Mouse (Mus musculus) kidney, adult 2 months (tissue): ENCODE results near the gene Gm49322.

Experiments used
- CTCF ChIP-seq: fragments of 200-500 bp; conservative IDR thresholded peaks from 2 replicates; pipeline ENCODE4 v1.5.1; 2011; ENCODE audit warnings: low read depth, mild to moderate bottlenecking, control low read depth, low read length, moderate library complexity, mixed read lengths; ENCODE audit not compliant: insufficient read depth, insufficient read length
- POLR2A ChIP-seq: fragments of 200-500 bp; IDR thresholded peaks from one replicate; pipeline ENCODE4 v1.6.1; 2011; ENCODE audit warnings: low read depth, low read length, control low read depth

- no peak for TF ChIP-seq CTCF
- TF ChIP-seq POLR2A = no peak
Measured at GRCm38 (mm10) chr10:80572477-80572876, 33.3 kb upstream of the Gm49322 start.
